Mouse (Mus musculus): ENCODE results near the gene Mpv17.

GRCm38 (mm10) chr5:31123481-31123880 is 30.6 kb downstream of the Mpv17 start:
- no peak for TF ChIP-seq CTCF (IDR thresholded peaks at IDR 0.05)
- no peak for TF ChIP-seq POLR2A (IDR thresholded peaks at IDR 0.05; ENCODE audit: insufficient read depth, low read depth, low read length)
